Mouse (Mus musculus): Measurements from ENCODE around the gene Acsf2. TPM values are rescaled to one million over a fixed set of nuclear protein-coding genes. Genes with fewer than 3 reads are reported as not detected.

The Acsf2 gene
- polyA plus RNA-seq, 1 experiment: 15.8 TPM

DNA sequence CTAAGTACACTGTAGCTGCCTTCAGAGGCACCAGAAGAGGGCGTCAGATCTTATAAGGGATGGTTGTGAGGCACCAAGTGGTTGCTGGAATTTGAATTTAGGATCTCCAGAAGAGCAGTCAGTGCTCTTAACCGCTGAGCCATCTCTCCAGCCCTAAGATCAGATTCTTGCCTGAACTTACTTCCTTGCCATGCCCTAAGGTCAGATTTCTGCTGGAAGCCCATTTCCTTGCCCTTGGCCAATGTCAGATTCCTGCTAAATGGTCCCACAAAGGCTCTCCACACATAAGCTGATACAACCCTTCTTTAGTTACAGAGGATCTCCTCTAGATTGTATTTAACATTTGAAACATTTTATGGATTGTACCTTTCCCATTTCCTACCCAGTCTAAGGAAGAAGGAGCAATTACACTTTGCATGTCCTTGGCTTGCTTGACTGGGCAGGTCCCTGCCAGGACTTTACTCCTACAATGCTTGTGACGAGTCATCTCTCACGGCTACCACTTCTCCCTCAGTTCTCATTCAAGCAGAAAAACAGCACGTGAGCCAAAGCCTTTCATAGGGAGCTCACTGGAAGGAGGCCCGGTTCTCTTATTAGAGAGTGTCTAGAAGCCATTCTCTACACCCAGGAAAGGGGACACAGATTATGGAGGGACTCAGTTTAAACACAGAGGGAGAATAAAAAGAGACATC is 19.2 kb upstream of the Acsf2 start:
- 83% methylated on average over 6 of the region's 6 CpGs for WGBS
- H3K27me3 ChIP-seq (ENCODE audit: control insufficient read depth, insufficient read depth, low read length): no peaks in the 10 kb centered on the region
- no peak overlapping the region for H3K4me3 ChIP-seq (ENCODE audit: control insufficient read depth, insufficient read depth, low read length)
- TF ChIP-seq CTCF (IDR thresholded peaks at IDR 0.05; ENCODE audit: borderline replicate concordance, control insufficient read depth, extremely low read depth, insufficient read depth, low read length, poor library complexity) (no peak), POLR2A (IDR thresholded peaks at IDR 0.05; ENCODE audit: control insufficient read depth, extremely low read depth, insufficient read depth, low read length, poor library complexity) (no peak)
- DNase-seq: no peak
- H3K36me3 ChIP-seq (ENCODE audit: control insufficient read depth, insufficient read depth, low read length): no peaks in the 10 kb centered on the region
- H3K4me1 ChIP-seq (replicated peaks; ENCODE audit: control insufficient read depth, insufficient read depth, low read length): no peaks in the 10 kb centered on the region
- H3K27ac ChIP-seq (ENCODE audit: control insufficient read depth, insufficient read depth, low read length): no peak overlapping the region

DNA sequence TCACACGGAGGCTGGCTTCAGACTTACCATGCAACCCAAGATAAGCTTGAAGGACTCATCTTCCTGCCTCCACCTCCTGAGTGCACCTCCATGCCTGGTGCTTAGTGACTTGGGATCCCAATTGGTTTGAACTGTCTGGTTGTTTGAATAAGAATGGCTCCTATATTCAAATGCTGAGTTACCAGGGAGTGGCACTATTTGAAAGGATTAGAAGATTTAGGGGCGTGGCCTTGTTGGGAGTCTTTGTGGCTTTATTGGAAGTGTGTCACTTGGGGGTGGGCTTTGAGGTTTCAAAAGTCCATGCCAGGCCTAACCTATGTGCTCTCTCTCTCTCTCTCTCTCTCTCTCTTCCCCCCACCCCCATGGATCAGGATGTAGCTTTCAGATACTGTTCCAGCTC is 16.0 kb upstream of the Acsf2 start:
- H3K27ac ChIP-seq (ENCODE audit: control insufficient read depth, insufficient read depth, low read length): no peak overlapping the region
- no peaks in the 10 kb centered on the region for H3K36me3 ChIP-seq (ENCODE audit: control insufficient read depth, insufficient read depth, low read length)
- no peak for DNase-seq
- no peaks in the 10 kb centered on the region for H3K27me3 ChIP-seq (ENCODE audit: control insufficient read depth, insufficient read depth, low read length)
- 98% methylated on average over 2 of the region's 2 CpGs for whole genome bisulfite sequencing
- H3K4me1 ChIP-seq (replicated peaks; ENCODE audit: control insufficient read depth, insufficient read depth, low read length): peaks cover 3% of the 10 kb centered on the region; the same call in 1 of the 2 replicates
- TF ChIP-seq POLR2A (IDR thresholded peaks at IDR 0.05; ENCODE audit: control insufficient read depth, extremely low read depth, insufficient read depth, low read length, poor library complexity) (no peak), CTCF (IDR thresholded peaks at IDR 0.05; ENCODE audit: borderline replicate concordance, control insufficient read depth, extremely low read depth, insufficient read depth, low read length, poor library complexity) (no peak)
- H3K4me3 ChIP-seq (ENCODE audit: control insufficient read depth, insufficient read depth, low read length): no peak overlapping the region

DNA sequence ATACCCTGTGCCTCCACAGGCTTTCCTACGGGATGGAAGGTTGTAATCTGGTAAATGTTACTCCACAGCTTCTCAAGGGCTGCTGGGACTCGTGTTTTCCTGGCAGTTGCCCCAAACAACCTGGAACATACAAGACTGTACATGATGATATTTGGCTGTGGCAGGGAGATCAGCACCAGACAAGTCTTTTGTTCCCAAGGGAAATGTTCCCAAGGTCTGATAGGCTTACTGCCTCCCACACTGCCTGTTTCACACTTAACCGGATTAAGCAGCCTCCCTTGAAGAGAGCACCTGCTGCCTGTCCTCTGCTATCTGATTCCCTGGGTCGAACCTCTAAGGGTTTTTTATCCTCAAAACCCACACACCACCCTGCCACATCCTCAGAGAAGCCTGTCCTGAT is 13.8 kb upstream of the Acsf2 start:
- TF ChIP-seq CTCF (IDR thresholded peaks at IDR 0.05; ENCODE audit: borderline replicate concordance, control insufficient read depth, extremely low read depth, insufficient read depth, low read length, poor library complexity): no peak
- TF ChIP-seq POLR2A (IDR thresholded peaks at IDR 0.05; ENCODE audit: control insufficient read depth, extremely low read depth, insufficient read depth, low read length, poor library complexity): no peak
- Histone ChIP-seq H3K27ac (ENCODE audit: control insufficient read depth, insufficient read depth, low read length) (no peak overlapping the region), H3K36me3 (ENCODE audit: control insufficient read depth, insufficient read depth, low read length) (no peaks in the 10 kb centered on the region), H3K4me1 (replicated peaks; ENCODE audit: control insufficient read depth, insufficient read depth, low read length) (peaks cover 3% of the 10 kb centered on the region; the same call in 1 of the 2 replicates), H3K27me3 (ENCODE audit: control insufficient read depth, insufficient read depth, low read length) (no peaks in the 10 kb centered on the region), H3K4me3 (ENCODE audit: control insufficient read depth, insufficient read depth, low read length) (no peak overlapping the region)
- WGBS: 43% methylated on average over 4 of the region's 4 CpGs
- no peak for DNase-seq

- Histone ChIP-seq H3K4me3 (ENCODE audit: control insufficient read depth, insufficient read depth, low read length) (no peak overlapping the region), H3K27me3 (ENCODE audit: control insufficient read depth, insufficient read depth, low read length) (no peaks in the 10 kb centered on the region), H3K4me1 (replicated peaks; ENCODE audit: control insufficient read depth, insufficient read depth, low read length) (peaks cover 3% of the 10 kb centered on the region; the same call in 1 of the 2 replicates), H3K27ac (ENCODE audit: control insufficient read depth, insufficient read depth, low read length) (no peak overlapping the region), H3K36me3 (ENCODE audit: control insufficient read depth, insufficient read depth, low read length) (no peaks in the 10 kb centered on the region)
- no peak for TF ChIP-seq CTCF (IDR thresholded peaks at IDR 0.05; ENCODE audit: borderline replicate concordance, control insufficient read depth, extremely low read depth, insufficient read depth, low read length, poor library complexity)
- 96% methylated on average over 4 of the region's 4 CpGs for whole genome bisulfite sequencing
- no peak for DNase-seq
These were observed 12.9 kb upstream of the Acsf2 start for GRCm38 (mm10) chr11:94614603-94615002.

- TF ChIP-seq CTCF (IDR thresholded peaks at IDR 0.05; ENCODE audit: borderline replicate concordance, control insufficient read depth, extremely low read depth, insufficient read depth, low read length, poor library complexity) (no peak), POLR2A (IDR thresholded peaks at IDR 0.05; ENCODE audit: control insufficient read depth, extremely low read depth, insufficient read depth, low read length, poor library complexity) (no peak)
- Histone ChIP-seq H3K27ac (ENCODE audit: control insufficient read depth, insufficient read depth, low read length) (no peak overlapping the region), H3K27me3 (ENCODE audit: control insufficient read depth, insufficient read depth, low read length) (no peaks in the 10 kb centered on the region), H3K4me3 (ENCODE audit: control insufficient read depth, insufficient read depth, low read length) (no peak overlapping the region), H3K4me1 (replicated peaks; ENCODE audit: control insufficient read depth, insufficient read depth, low read length) (peaks cover 3% of the 10 kb centered on the region; the same call in 1 of the 2 replicates), H3K36me3 (ENCODE audit: control insufficient read depth, insufficient read depth, low read length) (no peaks in the 10 kb centered on the region)
- DNase-seq: no peak
- 51% methylated on average over 4 of the region's 4 CpGs for WGBS
These were observed 9.4 kb upstream of the Acsf2 start for GRCm38 (mm10) chr11:94610744-94611740.

DNA sequence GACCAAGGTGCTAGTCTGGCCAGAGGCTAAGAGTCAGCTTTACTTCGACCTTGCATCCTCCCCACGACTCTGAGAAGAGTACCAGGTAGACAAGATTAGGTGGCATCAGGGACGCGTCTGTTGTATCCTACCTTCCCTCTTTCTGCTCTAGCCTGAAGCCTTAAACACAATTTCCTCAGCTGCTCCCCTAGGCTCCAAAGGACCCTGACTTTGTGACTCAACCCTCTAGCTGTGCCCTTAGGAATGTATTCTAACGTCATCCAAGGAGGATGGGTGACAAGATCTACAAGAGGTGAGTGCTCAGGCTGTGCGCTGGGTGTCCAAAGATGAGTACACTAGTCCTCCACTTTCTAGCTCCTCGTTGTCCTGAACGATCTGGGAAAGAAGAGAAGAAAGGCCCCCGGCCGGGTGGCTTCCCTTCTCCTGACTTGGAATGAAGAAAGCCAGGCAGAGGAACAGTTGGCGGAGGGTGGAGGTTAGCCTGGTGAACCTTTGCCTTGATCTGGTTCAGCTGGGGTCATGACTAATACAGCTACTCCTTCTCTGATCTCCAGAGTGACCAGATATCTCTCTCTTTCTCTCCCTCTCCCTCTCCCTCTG is 785 bp upstream of the Acsf2 start:
- no peak for TF ChIP-seq CTCF (IDR thresholded peaks at IDR 0.05; ENCODE audit: borderline replicate concordance, control insufficient read depth, extremely low read depth, insufficient read depth, low read length, poor library complexity)
- TF ChIP-seq POLR2A (IDR thresholded peaks at IDR 0.05; ENCODE audit: control insufficient read depth, extremely low read depth, insufficient read depth, low read length, poor library complexity): no peak
- Histone ChIP-seq H3K4me1 (replicated peaks; ENCODE audit: control insufficient read depth, insufficient read depth, low read length) (peaks cover 8% of the 10 kb centered on the region), H3K27me3 (ENCODE audit: control insufficient read depth, insufficient read depth, low read length) (no peaks in the 10 kb centered on the region), H3K4me3 (ENCODE audit: control insufficient read depth, insufficient read depth, low read length) (no peak overlapping the region), H3K36me3 (ENCODE audit: control insufficient read depth, insufficient read depth, low read length) (no peaks in the 10 kb centered on the region), H3K27ac (ENCODE audit: control insufficient read depth, insufficient read depth, low read length) (no peak overlapping the region)
- WGBS: 84% methylated on average over 11 of the region's 11 CpGs
- no peak for DNase-seq

Data from thymus, adult 2 months (tissue).